Mouse (Mus musculus) embryonic fibroblast, embryonic 13.5 days (primary cell): ENCODE results near the gene Sco2.

Experiments
- CTCF ChIP-seq: IDR thresholded peaks from 2 replicates; pipeline ENCODE4 v1.5.1; 2011; ENCODE audit warnings: mild to moderate bottlenecking, control low read depth, low read length, moderate library complexity, borderline replicate concordance; ENCODE audit not compliant: insufficient read depth
- POLR2A ChIP-seq: IDR thresholded peaks from 2 replicates; pipeline ENCODE4 v1.6.1; 2011; ENCODE audit warnings: low read depth, mild to moderate bottlenecking, control low read depth, low read length, moderate library complexity

DNA sequence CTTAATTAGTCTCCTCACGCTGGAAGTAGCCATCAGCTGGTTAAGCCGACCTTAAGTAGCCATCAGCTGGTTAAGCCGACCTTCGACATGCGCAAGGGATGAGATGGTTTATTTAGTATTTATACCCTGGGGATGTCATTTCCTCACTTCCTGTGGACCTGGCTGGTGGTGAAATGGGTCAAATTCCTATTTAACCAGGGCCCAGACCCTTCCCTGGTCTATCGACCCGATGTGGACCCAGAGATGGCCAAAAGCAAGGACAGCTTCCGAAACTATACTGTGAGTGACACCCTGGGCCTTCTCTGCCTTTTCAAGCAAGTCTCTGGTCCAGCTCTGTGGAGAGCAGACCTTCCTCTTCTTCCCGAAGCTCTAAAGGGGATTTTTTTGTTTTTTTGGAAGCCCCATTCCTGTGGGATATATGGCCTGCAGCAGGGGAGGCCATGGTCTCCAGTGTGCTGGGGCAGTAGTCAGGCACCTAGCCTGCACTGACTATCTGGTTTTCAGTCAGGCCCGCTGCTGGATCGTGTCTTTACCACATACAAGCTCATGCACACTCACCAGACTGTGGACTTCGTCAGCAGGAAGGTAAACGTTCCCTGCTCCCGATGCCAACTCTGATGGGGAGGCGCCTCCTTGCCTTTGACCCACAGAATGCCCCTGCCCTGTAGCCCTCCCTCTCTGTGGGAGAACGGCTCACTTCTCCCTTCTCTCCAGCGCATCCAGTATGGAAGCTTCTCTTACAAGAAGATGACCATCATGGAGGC, 38.7 kb downstream of the Sco2 start:
- no peak for TF ChIP-seq POLR2A
- TF ChIP-seq CTCF = no peak
